Mouse (Mus musculus) erythroid progenitor cell, adult 5-6 weeks (primary cell): Measurements from ENCODE around the gene 1700029I15Rik. TPM values are rescaled to one million over a fixed set of nuclear protein-coding genes. Genes with fewer than 3 reads are reported as not detected.

Source experiments
- ATAC-seq: replicated peaks from 2 replicates; pipeline ENCODE4 v1.8.0; 2016; ENCODE audit warnings: moderate number of reproducible peaks, mild to moderate bottlenecking, moderate TSS enrichment, inconsistent platforms; ENCODE audit not compliant: poor library complexity, low FRiP score, severe bottlenecking
- total RNA-seq, 2 experiments: library from RNA; stranded (forward) in 1 of 2; stranded (reverse) in 1 of 2; fragments of 150-400 nt in 1 of 2; fragments of 186-747, 209-891 nt in 1 of 2; gene quantifications; 2 replicates each; pipeline versions ENCODE4 v1.2.3 to v1.2.4; 2015 to 2017; ENCODE audit warnings: low replicate concordance in 2 of 2

1700029I15Rik gene
- total RNA-seq (2015; ENCODE audit: low replicate concordance) (1.3 TPM in 1 of 2 replicates, not detected in the other), total RNA-seq (2017; ENCODE audit: low replicate concordance) (not detected in 2 replicates)

GRCm38 (mm10) chr2:92381901-92382588 is at the start of gene 1700029I15Rik:
Gene 1700029I15Rik, plus strand, starts transcription at chr2:92382538.
- ATAC-seq: no peak

- no peak for ATAC-seq
Measured at GRCm38 (mm10) chr2:92342418-92342817, 39.9 kb upstream of the 1700029I15Rik start.

- ATAC-seq: no peak
Measured at GRCm38 (mm10) chr2:92347191-92347590, 35.1 kb upstream of the 1700029I15Rik start.

GRCm38 (mm10) chr2:92349589-92350425 is 32.5 kb upstream of the 1700029I15Rik start:
- ATAC-seq: no peak

GRCm38 (mm10) chr2:92350686-92351085 is 31.7 kb upstream of the 1700029I15Rik start:
- no peak for ATAC-seq

- ATAC-seq: no peak
Measured at GRCm38 (mm10) chr2:92353402-92353801, 28.9 kb upstream of the 1700029I15Rik start.

- no peak for ATAC-seq
Measured at GRCm38 (mm10) chr2:92354224-92354623, 28.1 kb upstream of the 1700029I15Rik start.

GRCm38 (mm10) chr2:92359301-92359700 is 23.0 kb upstream of the 1700029I15Rik start:
- no peak for ATAC-seq

- no peak for ATAC-seq
Measured at GRCm38 (mm10) chr2:92360186-92360823, 22.0 kb upstream of the 1700029I15Rik start.

- no peak for ATAC-seq
Measured at GRCm38 (mm10) chr2:92360893-92361292, 21.4 kb upstream of the 1700029I15Rik start.

GRCm38 (mm10) chr2:92361795-92362194 is 20.5 kb upstream of the 1700029I15Rik start:
- ATAC-seq: no peak

GRCm38 (mm10) chr2:92362571-92363228 is 19.6 kb upstream of the 1700029I15Rik start:
- no peak for ATAC-seq

- ATAC-seq: no peak
Measured at GRCm38 (mm10) chr2:92364086-92364485, 18.3 kb upstream of the 1700029I15Rik start.

- ATAC-seq: no peak
Measured at GRCm38 (mm10) chr2:92365568-92365967, 16.8 kb upstream of the 1700029I15Rik start.

GRCm38 (mm10) chr2:92367383-92368029 is 14.8 kb upstream of the 1700029I15Rik start:
- no peak for ATAC-seq

GRCm38 (mm10) chr2:92370375-92370774 is 12.0 kb upstream of the 1700029I15Rik start:
- no peak for ATAC-seq

GRCm38 (mm10) chr2:92370821-92371805 is 11.2 kb upstream of the 1700029I15Rik start:
- ATAC-seq: no peak

GRCm38 (mm10) chr2:92371971-92372690 is 10.2 kb upstream of the 1700029I15Rik start:
- no peak for ATAC-seq
